Mouse (Mus musculus) cerebellum, adult 11 months (tissue): ENCODE results near the gene Acvr1b.

Source experiments
- DNase-seq: peaks from one replicate; pipeline ENCODE4 v3.0.0; 2022

The Acvr1b gene

DNA sequence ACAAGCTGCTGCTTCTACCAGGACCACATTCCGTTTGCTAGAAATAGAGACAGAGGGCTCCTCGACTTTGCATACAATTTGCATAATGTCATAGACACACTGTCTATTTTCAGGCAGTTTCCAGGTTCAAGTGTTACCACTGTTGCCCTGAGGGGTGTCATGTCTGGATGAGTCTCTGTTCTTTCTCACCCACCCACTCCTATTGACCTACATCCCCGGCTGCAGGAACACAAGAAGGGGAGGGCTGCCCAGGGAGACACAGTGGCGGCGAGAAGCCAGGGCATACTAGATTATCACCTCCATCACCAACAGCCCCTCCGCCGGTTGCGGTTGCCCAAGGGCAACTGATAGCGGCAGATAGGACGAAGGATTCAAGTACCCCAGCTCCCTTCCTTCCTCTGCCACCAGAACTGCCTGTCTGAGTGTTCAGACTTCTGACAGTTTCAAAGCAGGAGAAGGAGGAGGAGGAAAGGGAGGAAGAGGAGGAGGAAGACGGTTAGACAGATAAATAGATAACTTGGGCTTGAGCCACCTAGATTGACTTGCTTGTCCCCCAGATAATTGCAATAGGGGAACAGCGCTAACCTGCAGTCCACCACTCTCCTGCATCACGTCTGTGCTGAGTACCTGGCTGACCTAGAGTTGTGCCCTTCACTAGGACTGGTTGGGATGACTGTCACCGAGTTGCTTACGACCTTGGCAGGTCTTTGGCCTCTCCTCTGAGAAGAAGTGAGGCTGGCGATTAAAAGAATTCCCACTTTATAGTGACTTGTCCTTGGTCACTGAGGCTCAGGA is 26.6 kb upstream of the Acvr1b start:
- DNase-seq, result no peak

- DNase-seq, result no peak
Observed at GRCm38 (mm10) chr15:101147910-101148273, 26.0 kb upstream of the Acvr1b start.

DNA sequence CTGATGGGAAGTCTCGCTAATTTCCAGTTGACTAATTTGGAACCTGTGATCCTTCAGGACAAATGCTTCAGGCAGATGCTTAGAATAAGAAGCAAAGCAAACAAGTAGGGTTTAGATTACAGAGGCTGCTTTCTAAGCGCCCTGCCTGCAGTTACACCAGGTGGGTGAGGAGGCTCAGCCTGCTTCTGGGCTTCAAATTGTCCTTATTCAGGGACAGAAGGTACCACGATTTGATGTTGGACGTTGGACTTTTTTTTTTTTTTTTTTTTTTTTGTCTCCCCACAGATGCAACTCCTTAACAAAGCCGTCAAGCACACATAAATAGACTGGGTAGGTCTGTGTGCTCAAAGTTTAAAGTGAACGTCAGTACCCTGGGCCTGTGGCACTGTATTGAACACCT is 25.3 kb upstream of the Acvr1b start:
- DNase-seq, result no peak

- no peak for DNase-seq
Observed at GRCm38 (mm10) chr15:101151409-101152261, 22.2 kb upstream of the Acvr1b start.

- DNase-seq, result no peak
Observed at GRCm38 (mm10) chr15:101154700-101155616, 18.9 kb upstream of the Acvr1b start.

DNA sequence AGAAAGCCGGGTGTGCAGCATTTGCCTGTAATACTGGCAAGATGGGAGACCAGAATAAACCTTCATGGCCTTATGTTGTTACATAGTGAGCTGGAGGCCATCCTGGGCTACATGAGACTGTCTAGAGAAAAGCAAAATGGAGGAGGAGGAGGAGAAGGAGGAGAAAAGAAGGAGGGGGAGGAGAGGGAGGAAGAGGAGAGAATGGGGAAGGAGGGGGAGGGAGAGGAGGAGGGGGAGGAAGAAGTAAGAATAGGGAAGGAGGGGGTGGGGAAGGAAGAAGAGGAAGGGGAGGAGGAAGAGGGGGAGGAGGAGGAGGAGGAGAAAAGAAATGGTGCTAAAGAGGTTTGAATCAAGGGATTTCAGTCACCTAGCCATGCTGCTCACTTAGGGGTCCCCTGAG is 13.7 kb upstream of the Acvr1b start:
- DNase-seq, result no peak

DNA sequence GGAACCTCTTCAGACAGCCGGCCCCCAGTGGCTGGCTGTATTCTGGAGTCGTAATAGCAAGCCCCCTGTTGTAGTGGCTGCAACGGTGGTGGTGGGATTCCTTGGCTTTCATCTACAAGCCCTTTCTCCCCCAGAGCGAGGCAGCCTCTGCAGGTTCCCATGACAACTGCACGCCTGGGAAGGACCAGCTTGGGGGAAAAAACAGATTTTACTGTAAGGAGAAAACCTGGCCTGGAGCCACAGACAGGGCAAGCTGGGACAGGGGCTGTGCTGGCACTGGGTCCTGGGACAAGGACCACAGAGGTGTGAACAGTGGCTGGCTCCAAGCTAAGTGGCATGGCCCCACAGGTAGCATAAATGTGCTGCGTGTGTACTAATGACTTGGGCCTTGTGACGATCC is 13.3 kb upstream of the Acvr1b start:
- DNase-seq, result no peak

DNA sequence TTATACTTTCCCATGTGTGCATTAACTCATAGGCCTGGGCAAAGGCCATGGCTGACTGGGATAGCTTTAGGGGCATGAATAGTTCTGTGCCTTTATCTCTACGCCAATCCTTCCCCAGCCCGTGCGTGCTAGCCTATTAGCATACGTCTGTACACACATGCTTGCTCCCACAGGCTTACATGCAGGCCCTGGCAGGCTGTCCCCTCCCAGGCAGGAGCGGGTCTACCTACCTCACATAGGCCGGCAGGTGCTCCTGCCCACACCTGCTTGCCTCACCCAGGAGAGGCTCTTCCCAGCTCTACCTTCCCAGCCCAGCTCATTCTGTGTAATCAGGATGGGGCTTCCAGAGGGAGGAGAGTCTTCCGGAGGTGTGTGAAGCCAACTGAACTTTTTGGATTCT is 12.3 kb upstream of the Acvr1b start:
- no peak for DNase-seq

DNA sequence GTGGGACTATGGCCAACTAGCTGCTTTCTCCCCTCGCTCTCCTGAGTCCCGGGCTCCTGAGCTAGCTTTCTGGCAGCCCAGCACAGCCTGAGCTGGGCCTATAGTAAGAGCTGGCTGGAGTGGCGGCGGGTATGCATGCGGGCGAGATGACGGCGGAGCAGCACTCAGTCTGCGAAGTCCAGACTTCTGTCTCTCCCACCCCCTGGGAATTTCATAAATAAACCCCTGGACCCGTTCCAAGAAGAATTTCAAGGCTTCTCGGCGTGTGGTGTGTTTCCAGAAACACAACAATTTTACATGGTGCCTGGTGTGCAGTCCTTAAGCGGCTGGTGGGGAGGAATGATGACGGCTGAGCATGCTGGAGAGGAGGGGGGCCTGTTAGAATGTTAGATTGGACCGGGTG is 10.8 kb upstream of the Acvr1b start:
- no peak for DNase-seq

- DNase-seq, result no peak
Observed at GRCm38 (mm10) chr15:101163854-101164253, 10.0 kb upstream of the Acvr1b start.

GRCm38 (mm10) chr15:101164291-101164690 is 9.6 kb upstream of the Acvr1b start:
- no peak for DNase-seq

- no peak for DNase-seq
Observed at GRCm38 (mm10) chr15:101165658-101166437, 8.0 kb upstream of the Acvr1b start.

- no peak for DNase-seq
Observed at GRCm38 (mm10) chr15:101167553-101167952, 6.3 kb upstream of the Acvr1b start.

GRCm38 (mm10) chr15:101169910-101170309 is 4.0 kb upstream of the Acvr1b start:
- no peak for DNase-seq

- no peak for DNase-seq
Observed at GRCm38 (mm10) chr15:101170413-101170980, 3.4 kb upstream of the Acvr1b start.

DNA sequence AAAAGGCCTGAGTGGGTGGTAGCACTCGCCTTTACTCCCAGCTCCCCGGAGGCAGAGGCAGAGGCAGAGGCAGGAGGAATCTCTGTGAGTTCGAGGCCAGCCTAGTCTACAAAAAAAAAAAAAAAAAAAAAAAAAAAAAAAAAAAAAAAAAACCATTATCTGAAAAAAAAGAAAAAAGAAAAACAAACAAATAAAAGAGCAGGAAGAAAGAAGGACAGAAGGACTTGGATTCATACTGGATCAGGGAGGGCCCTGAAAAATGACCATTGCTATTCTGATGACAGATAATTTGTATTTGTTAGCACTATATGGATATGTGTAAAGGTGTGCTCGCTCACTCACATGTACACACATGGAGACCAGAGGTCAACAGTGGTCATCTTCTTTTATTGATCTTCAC is 2.6 kb upstream of the Acvr1b start:
- DNase-seq, result no peak

GRCm38 (mm10) chr15:101172016-101172415 is 1.9 kb upstream of the Acvr1b start:
- DNase-seq, result no peak

GRCm38 (mm10) chr15:101174294-101175130 is 645 bp downstream of the Acvr1b start:
- DNase-seq, result peak; percentile 57

GRCm38 (mm10) chr15:101175131-101175460 is 1.2 kb downstream of the Acvr1b start:
- DNase-seq, result no peak

GRCm38 (mm10) chr15:101175613-101176283 is 1.9 kb downstream of the Acvr1b start:
- no peak for DNase-seq

- no peak for DNase-seq
Observed at GRCm38 (mm10) chr15:101176284-101176680, 2.4 kb downstream of the Acvr1b start.
